Mouse (Mus musculus) forebrain, embryonic 16.5 days (tissue): Measurements from ENCODE around the gene Prpf8. TPM values are rescaled to one million over a fixed set of nuclear protein-coding genes. Genes with fewer than 3 reads are reported as not detected.
A peak's percentile ranks its signal among the peaks of the same experiment; 100 is the strongest.

Experiments used
- ATAC-seq: fragments of 200-750 bp; cut with Nextera tagmentation; 2 replicates; pipeline ENCODE4 v1.8.0; 2017; ENCODE audit warnings: mild to moderate bottlenecking, moderate library complexity
- H3K27ac ChIP-seq: fragments of 300-500 bp; sonication (generic); 2 replicates; pipeline ENCODE4 v1.5.1; 2014; ENCODE audit warnings: low read length, control low read depth
- H3K27me3 ChIP-seq: fragments of 300-500 bp; sonication (generic); replicated peaks from 2 replicates; pipeline ENCODE4 v1.6.1; 2014; ENCODE audit warnings: low read length; ENCODE audit not compliant: control insufficient read depth, insufficient read depth
- H3K36me3 ChIP-seq: fragments of 300-500 bp; sonication (generic); 2 replicates; pipeline ENCODE4 v1.6.1; 2014; ENCODE audit not compliant: control insufficient read depth, insufficient read depth
- H3K4me1 ChIP-seq: fragments of 300-500 bp; sonication (generic); replicated peaks from 2 replicates; pipeline ENCODE4 v1.6.1; 2014; ENCODE audit warnings: low read length; ENCODE audit not compliant: control insufficient read depth, insufficient read depth
- H3K4me2 ChIP-seq: fragments of 300-500 bp; sonication (generic); 2 replicates; pipeline ENCODE4 v1.6.1; 2014; ENCODE audit warnings: mild to moderate bottlenecking, low read length, control low read depth
- H3K4me3 ChIP-seq: fragments of 300-500 bp; sonication (generic); replicated peaks from 2 replicates; pipeline ENCODE4 v1.5.1; 2014; ENCODE audit warnings: mild to moderate bottlenecking, low read length, control low read depth
- H3K9ac ChIP-seq: fragments of 300-500 bp; sonication (generic); replicated peaks from 2 replicates; pipeline ENCODE4 v1.6.1; 2014; ENCODE audit warnings: low read depth, low read length, control low read depth
- H3K9me3 ChIP-seq: fragments of 300-500 bp; sonication (generic); 2 replicates; pipeline ENCODE4 v1.6.1; 2016; ENCODE audit warnings: low read length; ENCODE audit not compliant: control insufficient read depth
- WGBS: fragments of 180-500 bp; shearing (Covaris S2); extraction: QIAGEN DNeasy Blood & Tissue Kit; methylation state at CpG from one replicate; pipeline ENCODE4 v1.1.7; 2014; 5-methylcytosine and 5-hydroxymethylcytosine counted together
- polyA plus RNA-seq: library from polyadenylated mRNA; unstranded; fragments of >200 nt; fragmentation: Nextera tagmentation; extraction: Ambion mirVana; gene quantifications from 2 replicates; pipeline ENCODE4 v1.2.1, GENCODE M21; 2015

Gene Prpf8
- polyA plus RNA-seq, 1 experiment from 2014 or later = 54.8 TPM

DNA sequence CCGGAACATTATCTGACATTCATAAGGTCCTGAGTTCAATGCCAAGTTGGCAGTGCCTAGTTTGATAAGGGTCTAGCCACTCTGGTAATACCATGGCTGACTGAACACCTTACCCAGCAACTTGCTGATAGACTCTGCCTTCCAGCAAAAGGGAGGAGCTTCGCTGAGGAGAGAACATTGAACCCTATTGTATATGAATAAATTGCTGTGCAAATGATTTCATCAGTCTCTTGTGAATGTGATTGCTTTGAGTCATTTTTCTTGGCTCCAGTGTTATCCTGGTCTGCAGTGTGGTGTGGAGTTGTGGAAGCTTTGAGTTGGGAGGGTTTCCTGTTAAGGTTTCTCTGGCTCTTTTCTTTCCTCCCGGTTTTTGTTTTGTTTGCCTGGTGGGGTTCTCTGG is 15.9 kb upstream of the Prpf8 start:
- no peaks in the 10 kb centered on the region; the same call in 1 of the 2 replicates for H3K27me3 ChIP-seq
- no peak overlapping the region for H3K4me3 ChIP-seq
- no peak overlapping the region for H3K27ac ChIP-seq
- H3K36me3 ChIP-seq = peaks cover 2% of the 10 kb centered on the region; the same call in 1 of the 2 replicates
- no peak for ATAC-seq
- no peak overlapping the region for H3K4me2 ChIP-seq
- no peak overlapping the region for H3K9ac ChIP-seq
- peaks cover 3% of the 10 kb centered on the region for H3K4me1 ChIP-seq
- H3K9me3 ChIP-seq = peaks cover 4% of the 10 kb centered on the region
- 79% methylated on average over 3 of the region's 3 CpGs for WGBS

DNA sequence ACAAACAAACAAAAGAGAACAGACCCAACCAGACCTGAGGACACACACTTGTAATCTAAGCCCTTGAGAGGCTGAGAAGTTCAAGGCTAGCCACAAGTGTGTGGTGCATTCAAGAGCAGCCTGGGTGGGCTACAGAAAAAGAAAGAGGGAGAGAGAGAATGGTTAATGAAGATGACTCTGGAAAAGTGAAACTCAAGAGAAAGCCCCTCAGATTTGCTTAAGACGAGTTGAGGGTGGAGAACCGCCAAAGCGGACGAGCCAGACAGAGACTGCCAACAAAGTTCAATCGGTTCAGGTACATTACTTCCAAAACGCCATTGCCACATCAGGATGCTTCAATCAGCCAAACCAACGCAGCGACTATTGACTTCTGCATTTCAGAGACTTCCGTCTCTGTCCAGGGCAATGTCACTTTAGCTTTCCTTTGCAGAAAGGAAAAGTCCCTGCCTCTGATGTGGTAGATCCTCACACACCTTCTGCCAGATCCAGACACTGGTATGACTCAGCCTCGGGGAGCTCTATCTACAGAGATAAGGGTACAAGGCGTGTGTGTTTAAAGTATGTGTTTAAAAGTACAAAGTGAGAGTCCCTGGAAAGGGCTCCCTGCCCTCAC is 14.0 kb upstream of the Prpf8 start:
- Histone ChIP-seq H3K27ac (no peak overlapping the region), H3K27me3 (peaks cover 3% of the 10 kb centered on the region; the same call in 1 of the 2 replicates), H3K4me3 (no peak overlapping the region), H3K4me1 (peaks cover 3% of the 10 kb centered on the region), H3K4me2 (no peak overlapping the region), H3K9ac (no peak overlapping the region), H3K36me3 (no peaks in the 10 kb centered on the region), H3K9me3 (no peaks in the 10 kb centered on the region)
- 86% methylated on average over 11 of the region's 11 CpGs for WGBS
- ATAC-seq = no peak

DNA sequence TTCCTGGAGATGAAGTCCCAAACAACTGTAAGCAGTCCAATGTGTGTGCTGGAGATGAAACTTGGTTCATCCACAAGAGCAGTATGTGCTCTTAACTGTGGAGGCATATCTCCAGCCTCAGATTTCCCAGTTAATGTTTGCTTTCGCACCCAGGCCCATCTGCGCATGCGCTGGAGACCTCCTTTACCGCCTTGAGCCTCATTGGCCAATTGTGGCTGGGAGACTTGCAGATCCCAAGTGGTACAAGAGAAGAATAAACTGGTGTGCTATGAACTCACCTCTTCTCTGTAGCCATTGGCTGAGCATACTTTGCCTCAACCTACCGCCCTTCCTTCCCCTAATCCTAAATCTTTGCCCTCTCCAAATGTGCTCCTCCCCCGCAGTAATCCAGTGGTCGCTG is 13.2 kb upstream of the Prpf8 start:
- no peaks in the 10 kb centered on the region for H3K36me3 ChIP-seq
- no peak for ATAC-seq
- no peak overlapping the region for H3K9ac ChIP-seq
- no peaks in the 10 kb centered on the region for H3K9me3 ChIP-seq
- WGBS = 59% methylated on average over 7 of the region's 7 CpGs
- no peak overlapping the region for H3K27ac ChIP-seq
- peaks cover 3% of the 10 kb centered on the region; the same call in 1 of the 2 replicates for H3K27me3 ChIP-seq
- no peak overlapping the region for H3K4me2 ChIP-seq
- H3K4me1 ChIP-seq = no peaks in the 10 kb centered on the region
- H3K4me3 ChIP-seq = no peak overlapping the region

DNA sequence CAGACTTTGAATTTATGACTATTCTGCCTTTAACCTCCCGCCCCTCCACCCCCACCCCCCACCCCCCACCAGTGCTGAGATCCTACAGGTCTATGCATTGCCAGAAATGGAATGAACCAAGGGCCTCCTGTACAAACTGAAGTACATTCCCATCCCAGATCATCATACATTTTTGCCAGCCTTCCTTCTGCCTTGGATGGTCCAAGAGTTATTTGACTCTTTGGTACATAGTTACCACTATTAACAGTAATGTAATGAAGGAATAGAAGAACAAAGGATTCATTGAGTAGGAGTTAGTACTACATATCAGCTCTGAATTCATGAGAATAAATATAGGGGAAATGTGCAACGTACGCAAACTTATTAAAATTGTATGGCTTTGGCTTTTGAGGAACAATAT is 424 bp upstream of the Prpf8 start:
- Histone ChIP-seq H3K9me3 (no peaks in the 10 kb centered on the region), H3K27ac (no peak overlapping the region), H3K9ac (no peak overlapping the region), H3K27me3 (peaks cover 2% of the 10 kb centered on the region; the same call in 1 of the 2 replicates), H3K4me3 (peak overlapping the region; percentile 91), H3K4me2 (peak overlapping the region; percentile 24), H3K36me3 (peaks cover 12% of the 10 kb centered on the region), H3K4me1 (peaks cover 9% of the 10 kb centered on the region)
- WGBS = 27% methylated on average over 3 of the region's 3 CpGs
- ATAC-seq = peak; percentile 51

DNA sequence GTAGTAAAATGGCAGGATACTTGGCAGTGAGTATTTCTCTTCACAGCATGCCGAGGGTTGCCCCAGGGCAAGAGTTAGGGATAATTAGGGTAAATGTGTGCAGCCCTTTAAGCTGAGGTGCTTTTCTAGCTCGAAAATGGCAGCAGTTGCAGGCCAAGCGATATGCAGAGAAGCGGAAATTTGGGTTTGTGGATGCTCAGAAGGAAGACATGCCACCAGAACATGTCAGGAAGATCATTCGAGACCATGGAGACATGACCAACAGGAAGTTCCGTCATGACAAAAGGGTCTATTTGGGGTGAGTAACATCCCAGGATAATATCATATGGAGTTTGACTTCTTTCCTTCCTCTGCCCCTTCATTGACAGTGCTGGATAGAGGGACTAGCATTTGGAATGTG is 880 bp downstream of the Prpf8 start:
- Histone ChIP-seq H3K9me3 (no peaks in the 10 kb centered on the region), H3K27ac (no peak overlapping the region), H3K9ac (peak overlapping the region; percentile 96), H3K4me2 (peak overlapping the region; percentile 99), H3K27me3 (peaks cover 2% of the 10 kb centered on the region; the same call in 1 of the 2 replicates), H3K4me1 (peaks cover 9% of the 10 kb centered on the region), H3K36me3 (peaks cover 25% of the 10 kb centered on the region), H3K4me3 (peak overlapping the region; percentile 91)
- 39% methylated on average over 6 of the region's 6 CpGs for WGBS
- ATAC-seq = no peak

DNA sequence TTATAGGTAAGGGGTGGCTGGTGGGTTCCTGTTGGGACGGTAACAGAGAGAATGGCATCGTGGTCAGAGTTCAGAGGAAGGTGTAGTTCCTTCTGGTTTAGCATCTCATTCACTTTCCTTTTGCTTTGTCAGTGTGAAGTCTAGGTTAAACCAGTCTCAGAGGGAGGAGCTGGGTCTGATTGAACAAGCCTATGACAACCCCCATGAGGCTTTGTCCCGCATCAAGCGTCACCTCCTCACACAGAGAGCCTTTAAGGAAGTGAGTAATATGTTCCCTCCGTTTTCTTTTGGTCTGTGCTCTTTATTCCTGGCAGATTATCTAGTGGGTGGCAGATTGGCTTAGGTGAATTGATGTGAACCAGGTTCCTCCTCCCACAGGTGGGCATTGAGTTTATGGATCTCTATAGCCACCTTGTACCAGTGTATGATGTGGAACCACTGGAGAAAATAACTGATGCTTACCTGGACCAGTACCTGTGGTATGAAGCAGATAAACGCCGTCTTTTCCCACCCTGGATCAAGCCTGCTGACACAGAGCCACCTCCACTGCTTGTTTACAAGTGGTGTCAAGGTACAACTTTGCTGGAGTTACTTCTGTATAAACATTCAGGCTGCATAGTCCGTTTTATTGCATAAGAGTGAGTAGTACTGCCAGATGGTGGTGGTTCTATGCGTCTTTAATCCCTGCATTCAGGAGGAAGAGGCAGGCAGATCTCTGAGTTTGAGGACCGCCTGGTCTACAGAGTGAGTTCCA is 7.9 kb downstream of the Prpf8 start:
- Histone ChIP-seq H3K36me3 (peaks cover 85% of the 10 kb centered on the region), H3K27me3 (no peaks in the 10 kb centered on the region), H3K27ac (no peak overlapping the region), H3K9ac (no peak overlapping the region), H3K4me3 (no peak overlapping the region), H3K9me3 (no peaks in the 10 kb centered on the region), H3K4me2 (no peak overlapping the region), H3K4me1 (no peaks in the 10 kb centered on the region)
- ATAC-seq = no peak
- WGBS = 94% methylated on average over 10 of the region's 10 CpGs

DNA sequence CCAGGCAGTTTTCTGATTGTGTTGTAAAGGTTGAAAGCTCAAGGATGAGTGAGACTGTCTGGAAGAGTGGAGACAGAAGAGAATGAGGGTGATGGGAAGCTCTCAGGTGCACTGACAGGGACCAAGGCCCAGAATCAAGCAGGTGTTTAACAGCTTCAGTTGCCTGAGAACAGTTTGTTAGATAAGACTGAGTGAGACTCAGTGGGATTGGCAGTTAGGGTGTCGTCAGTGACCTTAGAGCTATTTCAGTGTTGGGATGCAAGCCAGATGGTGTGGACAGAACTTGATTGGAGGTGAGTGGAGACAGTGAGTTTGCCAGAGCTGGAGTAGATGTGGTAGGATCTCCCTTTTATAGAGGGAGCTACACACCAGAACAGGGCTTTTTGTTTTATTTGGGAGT is 11.5 kb downstream of the Prpf8 start:
- 84% methylated on average over 1 of the region's 1 CpGs for WGBS
- no peak overlapping the region for H3K4me3 ChIP-seq

DNA sequence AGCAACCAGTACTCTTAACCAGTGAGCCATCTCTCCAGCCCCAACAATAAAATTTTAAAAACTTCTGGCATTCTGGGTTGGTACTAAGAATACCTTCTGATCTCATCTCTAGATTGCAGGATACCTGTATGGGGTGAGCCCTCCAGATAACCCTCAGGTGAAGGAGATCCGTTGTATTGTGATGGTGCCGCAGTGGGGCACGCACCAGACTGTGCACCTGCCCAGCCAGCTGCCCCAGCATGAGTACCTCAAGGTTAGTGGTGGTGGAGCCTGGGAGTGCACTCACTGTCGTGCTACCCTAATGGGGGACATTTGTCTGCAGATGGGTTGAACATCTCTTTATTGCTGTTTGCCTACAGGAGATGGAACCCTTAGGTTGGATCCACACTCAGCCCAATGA is 21.5 kb downstream of the Prpf8 start:
- no peak for ATAC-seq
- no peak overlapping the region for H3K4me2 ChIP-seq
- peaks cover 15% of the 10 kb centered on the region for H3K4me1 ChIP-seq
- peaks cover 47% of the 10 kb centered on the region for H3K36me3 ChIP-seq
- no peak overlapping the region for H3K4me3 ChIP-seq
- no peaks in the 10 kb centered on the region for H3K9me3 ChIP-seq
- H3K9ac ChIP-seq = no peak overlapping the region
- no peak overlapping the region for H3K27ac ChIP-seq
- 91% methylated on average over 4 of the region's 4 CpGs for WGBS
- H3K27me3 ChIP-seq = no peaks in the 10 kb centered on the region

More for the DNA sequence above, 11.5 kb downstream of the Prpf8 start:
- no peaks in the 10 kb centered on the region for H3K4me1 ChIP-seq
- H3K9me3 ChIP-seq = no peaks in the 10 kb centered on the region
- H3K27me3 ChIP-seq = no peaks in the 10 kb centered on the region
- no peak for ATAC-seq
- H3K9ac ChIP-seq = no peak overlapping the region
- peaks cover 86% of the 10 kb centered on the region for H3K36me3 ChIP-seq
- H3K4me2 ChIP-seq = no peak overlapping the region
- no peak overlapping the region for H3K27ac ChIP-seq

DNA sequence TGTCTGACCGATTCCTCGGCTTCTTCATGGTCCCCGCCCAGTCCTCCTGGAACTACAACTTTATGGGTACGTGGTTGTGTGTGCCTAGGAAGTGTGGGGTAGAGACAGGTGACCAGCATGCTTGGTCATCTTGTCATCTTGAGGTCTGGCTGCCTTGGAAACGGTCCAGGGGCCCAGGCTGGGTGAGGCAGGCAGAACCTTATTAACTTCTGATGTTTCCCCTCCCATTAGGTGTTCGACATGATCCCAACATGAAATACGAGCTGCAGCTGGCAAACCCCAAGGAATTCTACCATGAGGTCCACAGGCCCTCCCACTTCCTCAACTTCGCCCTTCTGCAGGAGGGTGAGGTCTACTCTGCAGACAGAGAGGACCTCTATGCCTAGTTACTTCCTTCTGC is 22.3 kb downstream of the Prpf8 start:
- 82% methylated on average over 8 of the region's 8 CpGs for WGBS

More for the DNA sequence above, 22.3 kb downstream of the Prpf8 start:
- Histone ChIP-seq H3K27me3 (no peaks in the 10 kb centered on the region), H3K36me3 (peaks cover 41% of the 10 kb centered on the region), H3K9me3 (no peaks in the 10 kb centered on the region), H3K4me2 (no peak overlapping the region), H3K4me1 (peaks cover 15% of the 10 kb centered on the region), H3K4me3 (no peak overlapping the region), H3K9ac (no peak overlapping the region), H3K27ac (no peak overlapping the region)
- no peak for ATAC-seq
